Mouse (Mus musculus) right cerebral cortex, postnatal 25 days (tissue): ENCODE data around the gene Wnt2.

Source experiments
- DNase-seq: peaks from one replicate; pipeline ENCODE4 v3.0.0; 2022

The Wnt2 gene

GRCm38 (mm10) chr6:17977165-17977564 is 53.2 kb downstream of the Wnt2 start:
- DNase-seq: no peak

GRCm38 (mm10) chr6:17974416-17974815 is 56.0 kb downstream of the Wnt2 start:
- DNase-seq: no peak

- DNase-seq: no peak
Observed at GRCm38 (mm10) chr6:17971393-17971792, 59.0 kb downstream of the Wnt2 start.

DNA sequence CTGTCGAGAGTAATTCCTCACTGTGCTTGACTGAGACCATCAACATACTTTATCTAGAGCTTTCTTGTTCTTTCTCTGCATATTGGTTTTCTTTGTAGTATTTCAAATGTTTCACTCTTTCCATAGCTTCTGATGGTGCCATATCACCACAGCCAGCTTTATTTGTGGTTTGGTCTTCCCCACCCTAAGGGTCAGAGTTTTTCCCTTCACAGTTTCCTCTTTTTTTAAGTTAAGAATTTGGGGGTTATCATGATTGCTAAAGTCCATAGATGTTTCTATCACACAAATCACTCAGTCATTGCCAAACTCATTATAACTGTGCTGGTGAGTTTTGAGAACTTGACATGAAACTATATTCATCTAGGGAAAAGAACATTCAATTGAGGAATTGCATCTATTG is 60.6 kb downstream of the Wnt2 start:
- no peak for DNase-seq

DNA sequence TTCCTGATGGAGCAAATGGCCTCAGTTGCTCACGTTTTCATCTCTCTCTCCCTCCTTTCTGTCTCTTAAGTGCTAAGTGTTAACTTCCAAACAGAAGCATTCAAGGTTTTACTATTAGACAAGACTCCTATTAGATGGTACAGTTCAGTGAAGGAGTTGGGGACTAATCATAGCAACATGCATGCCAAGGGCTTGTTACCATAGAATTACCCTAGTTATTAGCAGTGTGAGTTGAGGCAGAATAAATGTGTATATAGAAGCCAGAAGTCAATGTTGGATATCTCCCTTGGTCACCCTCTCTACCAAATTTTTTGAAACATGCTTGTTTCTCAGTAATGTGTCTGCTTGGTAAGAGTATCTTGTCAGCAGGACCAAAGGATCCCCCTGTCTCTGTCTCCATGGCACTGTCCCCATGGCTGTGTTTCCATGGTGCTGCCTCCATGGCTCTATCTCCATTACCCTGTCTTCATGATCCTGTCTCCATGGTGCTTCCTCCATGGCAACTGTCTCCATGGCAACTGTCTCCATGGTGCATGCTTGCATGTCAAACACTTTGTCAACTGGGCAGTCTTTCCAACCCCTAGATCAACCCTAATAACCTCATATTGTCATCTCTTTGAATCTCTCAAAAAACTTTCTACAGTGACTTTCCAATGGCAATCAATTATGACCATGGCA is 61.8 kb downstream of the Wnt2 start:
- DNase-seq: no peak

DNA sequence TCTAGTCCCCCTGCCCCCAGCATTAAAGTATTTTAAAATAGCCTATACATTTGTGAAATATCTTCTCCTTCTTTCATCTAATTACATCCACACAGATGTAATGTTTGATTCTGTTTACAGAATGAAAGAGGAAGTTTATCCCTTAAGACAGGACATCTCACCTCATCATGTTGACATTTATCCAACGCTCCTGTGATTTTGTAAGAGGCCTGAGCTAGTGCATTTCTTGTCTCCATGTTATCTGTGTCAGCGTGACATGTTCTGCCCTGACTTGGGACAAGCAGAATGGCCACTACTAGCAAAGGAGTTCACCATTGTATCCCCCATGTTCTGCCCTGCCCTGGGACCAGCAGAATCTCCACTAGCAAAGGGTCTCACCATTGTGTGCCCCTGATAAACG is 66.9 kb downstream of the Wnt2 start:
- no peak for DNase-seq

DNA sequence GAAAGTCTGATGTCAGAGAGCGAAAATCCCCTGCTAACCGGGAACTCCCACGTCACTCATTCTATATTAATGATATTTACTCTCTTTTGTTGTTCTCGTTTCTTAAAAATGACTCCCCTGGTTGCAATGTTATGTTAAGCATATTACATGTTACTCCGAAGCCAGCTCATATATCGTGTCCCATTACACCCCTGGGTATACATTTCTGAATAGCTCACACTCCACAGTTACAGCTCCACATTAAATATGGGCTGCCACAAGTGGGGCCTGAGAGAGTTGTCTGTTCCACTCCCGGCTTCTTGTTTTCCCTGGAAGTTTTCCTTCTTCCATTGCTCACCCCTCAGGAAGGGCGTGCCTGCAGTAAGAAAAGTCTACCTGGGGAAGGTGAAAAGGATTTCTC is 78.6 kb downstream of the Wnt2 start:
- DNase-seq: no peak

DNA sequence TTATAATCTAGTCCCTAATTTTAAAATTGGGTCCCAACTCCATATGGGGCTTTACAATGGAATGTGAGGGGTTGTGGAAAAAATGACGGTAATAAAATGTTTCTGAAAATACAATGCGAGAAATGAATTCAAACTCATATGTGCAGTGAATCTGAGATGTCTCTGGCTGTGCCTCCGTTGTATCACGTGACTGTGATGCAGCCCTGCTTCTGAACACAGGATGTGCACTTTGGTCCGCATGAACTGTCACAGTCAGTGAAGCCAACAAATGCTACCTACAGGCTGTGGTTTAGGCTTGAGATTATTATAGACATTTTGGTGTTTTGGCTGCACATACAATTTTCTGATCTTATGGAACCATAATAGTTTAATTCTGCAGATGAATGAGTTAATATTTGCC is 81.3 kb downstream of the Wnt2 start:
- no peak for DNase-seq

DNA sequence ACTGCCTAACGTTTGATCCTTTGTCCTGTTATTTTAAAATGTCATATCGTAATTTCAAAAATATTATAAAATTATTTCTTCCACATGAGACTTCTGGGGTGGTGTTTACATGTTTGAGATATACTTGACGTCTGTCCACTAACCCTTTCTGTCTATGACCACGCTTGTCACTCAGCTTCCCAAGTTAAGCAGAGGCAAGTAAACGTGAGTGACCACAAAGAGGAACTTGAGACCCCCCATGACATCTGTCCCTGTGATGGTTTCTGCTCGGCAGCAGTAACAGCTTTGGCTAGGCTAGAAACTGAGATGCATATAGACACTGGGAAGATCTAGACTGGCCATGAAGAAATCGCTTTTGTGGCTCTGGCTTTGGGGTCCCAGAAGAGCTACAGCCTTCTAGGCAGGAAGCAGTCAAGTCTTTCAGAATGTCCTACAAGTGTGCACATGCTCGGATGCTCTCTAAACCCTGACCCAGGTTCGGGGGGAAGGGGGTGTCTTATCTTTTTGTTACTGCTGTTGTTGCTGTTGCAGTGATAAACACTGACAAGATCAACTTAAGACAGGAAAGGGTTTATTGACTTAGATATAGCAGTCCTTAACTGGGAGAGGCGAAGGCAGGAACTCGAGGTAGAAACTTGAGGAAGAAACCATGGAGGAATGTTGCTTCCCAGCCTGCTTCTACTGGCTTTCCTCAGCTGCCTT is 83.1 kb downstream of the Wnt2 start:
- DNase-seq: no peak

- no peak for DNase-seq
Observed at GRCm38 (mm10) chr6:17946456-17946855, 83.9 kb downstream of the Wnt2 start.

DNA sequence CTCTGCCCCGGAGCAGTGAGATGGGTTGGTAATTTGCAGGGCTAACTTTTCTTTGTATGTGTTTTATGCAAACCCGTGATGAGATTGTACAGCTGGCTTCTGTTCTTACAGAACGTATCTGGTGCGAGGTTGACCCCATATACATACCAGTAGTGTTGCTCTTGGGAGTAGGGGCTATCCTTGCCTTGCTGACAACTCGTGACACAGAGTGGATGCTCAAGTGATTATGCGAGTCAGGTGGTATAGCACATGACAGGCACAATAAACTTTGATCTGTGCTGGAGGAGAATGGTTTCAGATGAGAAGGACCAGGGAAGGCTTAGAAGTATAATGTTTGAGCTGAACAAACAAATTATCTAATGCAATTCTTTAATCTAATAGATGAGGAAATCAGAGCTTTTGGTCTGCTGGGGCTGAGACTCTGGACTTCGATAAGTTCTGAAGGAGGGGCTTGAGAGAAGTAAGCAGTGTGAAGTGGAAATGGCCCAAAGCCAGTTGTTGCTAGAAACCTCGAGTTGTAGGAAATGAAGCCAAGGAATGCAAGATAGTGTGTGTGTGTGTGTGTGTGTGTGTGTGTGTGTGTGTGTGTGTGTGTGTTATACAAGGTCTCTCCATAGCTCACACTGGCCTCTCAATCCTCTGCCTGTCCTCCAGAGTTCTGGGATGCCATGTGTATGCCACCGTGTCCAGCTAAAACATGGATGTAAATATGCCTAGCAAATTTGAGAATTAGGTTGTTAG is 86.3 kb downstream of the Wnt2 start:
- DNase-seq: no peak

- DNase-seq: no peak
Observed at GRCm38 (mm10) chr6:17942344-17942743, 88.0 kb downstream of the Wnt2 start.

DNA sequence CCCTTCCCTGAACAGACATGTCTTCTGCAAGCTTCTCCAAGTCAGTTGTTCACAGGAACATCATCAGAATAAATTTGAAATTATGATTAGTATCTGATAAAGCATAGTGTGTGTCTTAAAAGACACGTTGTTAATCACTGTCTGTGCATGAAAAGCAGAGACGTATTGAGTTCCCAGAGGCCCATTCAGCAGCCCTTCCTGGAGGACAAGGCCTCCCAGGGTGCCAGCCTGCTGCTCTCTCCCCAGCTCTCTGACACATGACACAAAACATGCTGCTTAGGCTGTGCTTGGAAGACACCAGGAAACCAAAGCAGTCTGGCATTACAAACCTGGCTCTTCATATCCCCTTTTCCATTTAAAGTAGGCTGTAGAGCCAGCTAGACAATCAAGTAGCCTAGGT is 88.5 kb downstream of the Wnt2 start:
- DNase-seq: no peak
